Mouse (Mus musculus) thymus, postnatal 0 days (tissue): Measurements from ENCODE around the gene Rcor3. TPM values are rescaled to one million over a fixed set of nuclear protein-coding genes. Genes with fewer than 3 reads are reported as not detected.
A peak's percentile ranks its signal among the peaks of the same experiment; 100 is the strongest.

ENCODE experiments used
- DNase-seq: peaks from one replicate; pipeline ENCODE4 v3.0.0-alpha.2; 2015; ENCODE audit warnings: low spot score
- polyA plus RNA-seq: library from polyadenylated mRNA; unstranded; fragments of >200 nt; fragmentation: Nextera tagmentation; extraction: Ambion mirVana; gene quantifications from 2 replicates; pipeline ENCODE4 v1.2.1, GENCODE M21; 2015

Rcor3 gene
- 11.5 and 12.2 TPM in 2 replicates for polyA plus RNA-seq

DNA sequence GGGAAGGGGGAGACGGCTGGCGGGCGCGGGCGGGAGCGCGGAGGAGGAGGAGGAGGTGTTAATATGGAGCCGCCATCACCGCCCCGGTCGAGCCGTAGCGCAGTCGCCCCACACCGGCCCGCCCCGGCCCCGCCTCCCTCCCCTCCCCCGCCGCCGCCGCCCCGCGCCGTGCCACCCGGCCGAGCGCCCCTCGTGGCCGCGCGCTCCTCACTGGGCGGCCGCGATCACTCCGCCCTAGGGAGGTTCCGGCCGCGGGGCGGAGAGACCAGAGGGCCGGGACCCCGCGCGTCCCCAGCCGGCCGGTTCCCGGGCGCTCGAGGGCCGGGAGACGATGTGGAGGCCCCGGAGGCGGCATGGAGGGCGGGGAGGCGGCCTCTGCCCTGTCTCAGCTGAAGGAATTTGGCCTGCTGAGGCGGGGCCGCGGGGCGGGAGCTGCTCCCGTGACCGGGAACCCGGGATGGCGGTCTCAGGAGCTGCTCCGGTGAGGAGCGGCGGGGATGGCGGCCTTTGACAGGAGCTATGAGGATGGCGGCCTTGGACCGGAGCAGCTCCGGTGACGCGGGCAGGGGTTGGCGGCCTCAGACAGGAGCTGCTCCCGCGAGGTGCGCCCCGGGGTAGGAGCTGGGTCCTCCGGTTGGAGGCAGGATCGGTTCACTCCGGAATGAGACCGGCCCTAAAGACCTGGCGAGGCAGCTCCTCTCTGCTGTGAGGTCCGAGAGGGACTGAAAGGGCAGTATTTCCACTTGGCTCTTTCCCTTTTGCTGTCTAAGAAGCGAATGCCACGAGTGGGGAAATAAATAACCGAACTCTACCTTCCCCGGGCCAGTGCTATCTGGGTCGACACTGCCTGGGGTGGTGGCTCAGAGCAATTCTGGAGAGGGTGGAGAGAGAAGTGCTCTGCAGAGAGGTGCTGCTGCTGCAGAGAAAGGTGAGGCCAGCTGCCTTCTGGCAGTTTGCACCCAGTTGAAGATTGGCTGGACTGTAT lies at the start of gene Rcor3:
Rcor3 (minus strand) TSS at position 137 of the 985 bp plus-strand sequence.
- DNase-seq: peak; percentile 61

DNA sequence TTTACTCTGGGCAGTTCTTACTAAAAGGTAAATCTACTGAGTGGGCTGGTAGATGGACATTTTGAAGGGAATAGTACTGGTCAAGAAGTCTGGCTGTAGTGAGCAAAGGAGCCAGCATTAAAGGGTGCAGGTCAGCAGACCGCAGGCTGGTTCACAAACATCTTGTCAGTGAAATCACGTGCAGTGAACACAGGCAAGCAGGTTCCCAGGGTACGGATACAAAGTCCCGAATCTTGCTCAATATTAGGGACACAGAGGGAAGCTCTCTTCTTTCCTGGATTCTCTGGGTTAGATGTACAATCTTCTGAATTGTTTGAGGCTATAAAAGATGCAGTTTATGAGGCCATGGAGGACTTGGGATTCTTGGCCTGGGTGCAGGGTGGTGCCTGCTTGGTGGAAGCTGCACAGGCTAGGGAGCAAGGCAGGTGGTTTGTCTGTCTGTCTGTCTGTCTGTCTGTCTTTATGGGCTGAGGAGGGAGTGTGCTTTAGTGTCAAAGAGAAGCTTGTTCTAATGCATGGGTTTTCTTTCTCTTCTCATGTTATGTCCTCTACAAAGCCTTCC lies 43.9 kb upstream of the Rcor3 start:
- no peak for DNase-seq

- DNase-seq: no peak
Measured at GRCm38 (mm10) chr1:192179877-192180276, 42.0 kb upstream of the Rcor3 start.

- no peak for DNase-seq
Measured at GRCm38 (mm10) chr1:192171477-192171876, 33.6 kb upstream of the Rcor3 start.

GRCm38 (mm10) chr1:192151179-192151578 lies 13.3 kb upstream of the Rcor3 start:
- DNase-seq: no peak

- no peak for DNase-seq
Measured at GRCm38 (mm10) chr1:192140313-192140712, 2.5 kb upstream of the Rcor3 start.

DNA sequence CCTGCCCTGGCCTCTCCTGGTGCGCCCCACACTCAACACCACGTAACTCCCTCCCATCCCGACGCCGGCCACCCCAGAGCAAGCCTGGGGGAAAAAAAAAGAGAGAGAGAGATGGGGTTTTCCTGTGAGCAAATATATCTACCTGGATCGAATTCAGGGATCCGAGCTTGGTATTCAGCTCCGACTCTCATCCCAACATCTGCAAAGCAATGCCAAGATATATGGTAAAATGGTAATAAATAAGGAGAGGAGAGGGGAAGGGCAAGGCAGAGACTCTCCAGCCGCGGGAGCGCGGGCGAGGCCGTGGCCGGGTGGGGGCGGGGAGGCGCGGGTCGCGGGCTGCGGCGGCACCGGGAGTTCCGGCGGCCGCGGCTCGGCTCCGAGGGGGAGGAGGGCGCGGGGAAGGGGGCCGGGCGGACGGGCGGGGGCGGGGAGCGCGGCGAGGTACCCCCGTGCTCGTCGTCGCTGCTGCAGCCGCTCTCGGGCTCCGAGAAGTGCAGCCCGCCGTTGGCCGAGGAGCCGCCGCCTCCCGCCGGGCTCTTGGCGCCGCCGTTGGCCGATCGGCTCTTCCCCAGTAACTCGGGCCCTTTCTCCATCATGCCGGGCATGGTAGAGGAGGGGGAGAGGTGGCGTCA lies 454 bp downstream of the Rcor3 start:
- DNase-seq: peak; percentile 27

- peak; percentile 74 for DNase-seq
Measured at GRCm38 (mm10) chr1:192136561-192137290, 1.1 kb downstream of the Rcor3 start.

GRCm38 (mm10) chr1:192130202-192130601 lies 7.7 kb downstream of the Rcor3 start:
- no peak for DNase-seq

GRCm38 (mm10) chr1:192128343-192128742 lies 9.5 kb downstream of the Rcor3 start:
- no peak for DNase-seq

GRCm38 (mm10) chr1:192125761-192126160 lies 12.1 kb downstream of the Rcor3 start:
- no peak for DNase-seq

DNA sequence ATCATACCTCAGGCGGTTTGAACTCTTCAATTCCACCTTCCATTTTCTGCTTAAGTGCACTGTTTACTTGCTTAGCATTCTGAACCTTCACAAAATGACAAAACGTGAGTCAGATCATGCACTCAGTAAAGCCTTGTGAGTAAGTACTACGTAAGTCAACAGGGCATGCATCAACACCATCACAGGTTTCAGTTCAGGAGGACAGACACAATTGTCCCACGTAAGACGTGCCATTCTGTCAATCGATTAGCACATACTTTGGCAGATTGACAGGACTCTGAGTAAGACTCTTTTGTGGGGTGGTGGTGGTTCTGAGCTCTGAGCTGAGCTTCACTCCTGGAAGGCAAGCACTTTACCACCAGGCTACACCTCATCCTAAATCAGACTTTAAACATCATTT lies 21.6 kb downstream of the Rcor3 start:
- DNase-seq: no peak

DNA sequence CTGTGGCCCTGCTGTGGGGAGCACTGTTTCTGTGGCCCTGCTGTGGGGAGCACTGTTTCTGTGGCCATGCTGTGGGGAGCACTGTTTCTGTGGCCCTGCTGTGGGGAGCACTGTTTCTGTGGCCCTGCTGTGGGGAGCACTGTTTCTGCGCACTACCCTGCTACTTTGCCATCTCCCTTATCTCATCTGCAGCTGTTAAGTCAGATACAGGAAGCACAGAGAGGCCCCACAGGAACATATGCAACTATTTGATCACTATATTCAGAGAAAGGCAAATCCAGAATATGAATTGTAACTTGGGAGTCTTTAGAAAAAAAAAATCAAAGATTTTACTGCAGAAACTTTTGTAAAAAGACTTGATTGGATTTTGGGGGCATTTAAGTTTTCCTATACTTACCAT lies 22.5 kb downstream of the Rcor3 start:
- DNase-seq: no peak

- no peak for DNase-seq
Measured at GRCm38 (mm10) chr1:192109169-192109568, 28.7 kb downstream of the Rcor3 start.

- DNase-seq: peak; percentile 66
Measured at GRCm38 (mm10) chr1:192107352-192107751, 30.5 kb downstream of the Rcor3 start.

- DNase-seq: peak; percentile 30
Measured at GRCm38 (mm10) chr1:192105902-192106389, 31.9 kb downstream of the Rcor3 start.

- no peak for DNase-seq
Measured at GRCm38 (mm10) chr1:192104021-192104420, 33.8 kb downstream of the Rcor3 start.

DNA sequence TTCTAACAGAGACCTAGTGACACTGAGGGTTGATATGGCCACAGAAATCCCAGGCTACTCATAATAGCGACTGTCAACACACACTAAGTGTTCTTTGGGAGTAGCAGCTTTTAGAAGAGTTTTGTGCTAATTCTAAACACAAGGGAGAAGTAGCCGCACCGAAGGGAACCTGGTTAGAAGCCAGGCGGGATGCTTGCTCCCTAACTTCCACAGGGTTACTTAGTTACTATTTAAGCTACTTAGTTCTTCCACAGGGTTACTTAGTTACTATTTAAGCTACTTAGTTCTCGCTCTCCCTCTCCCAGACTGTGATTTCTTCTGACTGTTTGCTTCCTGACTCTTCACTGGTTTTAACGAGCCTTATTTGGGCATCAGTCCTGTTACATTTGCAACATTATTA lies 34.7 kb downstream of the Rcor3 start:
- DNase-seq: no peak

- no peak for DNase-seq
Measured at GRCm38 (mm10) chr1:192101359-192101758, 36.5 kb downstream of the Rcor3 start.

GRCm38 (mm10) chr1:192100742-192101141 lies 37.1 kb downstream of the Rcor3 start:
- DNase-seq: no peak

DNA sequence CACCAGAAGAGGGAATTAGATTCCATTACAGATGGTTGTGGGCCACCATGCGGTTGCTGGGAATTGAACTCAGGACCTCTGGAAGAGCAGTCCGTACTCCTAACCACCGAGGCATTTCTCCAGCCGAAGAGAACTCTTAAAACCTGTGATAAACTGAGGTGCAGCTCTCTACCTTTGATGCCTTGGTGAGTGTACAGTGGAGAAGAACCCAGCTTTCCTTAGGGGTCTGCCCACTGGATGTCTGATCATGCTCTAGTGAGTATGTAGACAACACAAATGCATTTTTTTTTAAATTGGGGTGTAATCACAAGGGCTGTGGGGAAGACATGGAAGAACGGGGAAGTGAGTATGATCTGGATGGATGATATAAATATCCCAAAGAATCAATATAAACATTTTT lies 42.2 kb downstream of the Rcor3 start:
- no peak for DNase-seq
